Mouse (Mus musculus): ENCODE data around the gene Olfr807. TPM values are rescaled to one million over a fixed set of nuclear protein-coding genes. Genes with fewer than 3 reads are reported as not detected.

The Olfr807 gene
- not detected for total RNA-seq (2023)

DNA sequence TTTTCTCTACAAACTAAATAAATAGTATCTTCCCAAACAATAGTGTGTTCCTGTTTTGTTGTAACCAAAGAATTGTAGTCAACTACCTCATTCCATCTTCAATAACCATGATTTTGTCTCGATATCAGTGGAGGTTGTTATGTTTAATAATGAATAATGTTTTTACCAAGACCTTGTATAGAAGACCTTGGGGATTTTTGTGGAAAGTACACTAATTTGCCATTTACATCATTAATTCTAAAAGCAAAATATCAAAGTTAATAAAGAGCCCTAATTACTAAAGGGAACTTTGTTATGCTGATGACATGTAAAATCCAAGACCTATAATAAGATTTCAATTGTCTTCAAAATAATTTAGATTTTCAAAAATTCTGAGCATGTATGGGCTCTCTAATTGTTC, at the start of gene Olfr807:
Olfr807 (minus strand) TSS at position 101 of the 400 bp plus-strand sequence.

DNA sequence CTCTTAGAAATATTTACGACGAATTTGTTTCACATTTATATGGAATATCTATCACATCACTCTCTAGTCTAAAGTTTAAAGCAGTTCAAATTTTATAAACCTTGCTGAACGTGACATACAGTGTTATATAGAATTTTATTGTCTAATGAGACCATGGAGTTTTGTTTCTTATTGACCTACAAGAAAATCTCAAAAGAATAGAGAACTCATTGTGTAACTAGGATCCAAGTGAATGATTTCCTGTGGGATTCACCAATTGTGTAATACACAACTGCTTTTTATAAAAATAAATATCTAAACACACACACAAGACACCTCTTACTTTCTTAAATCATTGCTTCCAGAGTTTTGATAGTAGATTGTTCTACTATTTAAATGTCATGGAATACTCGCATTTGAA, 46.7 kb upstream of the Olfr807 start, which contains the start of gene Olfr811:
Olfr811 (minus strand) TSS at position 101 of the 400 bp plus-strand sequence.

DNA sequence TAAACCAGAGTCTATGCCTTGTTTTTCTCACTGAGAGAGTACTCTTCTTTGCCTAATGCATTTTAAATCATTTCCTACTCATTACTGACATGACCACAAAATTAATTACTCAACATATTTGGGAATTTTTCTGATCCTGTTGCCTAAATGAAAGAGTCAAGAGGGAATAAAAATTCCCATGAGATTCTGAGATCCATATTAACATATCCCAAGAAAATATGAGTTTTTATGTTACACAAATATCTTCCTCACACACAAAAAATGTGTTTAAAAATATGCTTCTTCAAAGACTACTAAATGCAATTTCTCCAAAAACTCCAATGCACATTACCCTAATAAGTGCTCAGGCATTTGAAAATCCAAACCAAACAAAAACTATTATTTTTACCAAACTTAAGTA, 37.2 kb upstream of the Olfr807 start, which contains the start of gene Olfr810:
Olfr810 (minus strand) TSS at position 101 of the 400 bp plus-strand sequence.

DNA sequence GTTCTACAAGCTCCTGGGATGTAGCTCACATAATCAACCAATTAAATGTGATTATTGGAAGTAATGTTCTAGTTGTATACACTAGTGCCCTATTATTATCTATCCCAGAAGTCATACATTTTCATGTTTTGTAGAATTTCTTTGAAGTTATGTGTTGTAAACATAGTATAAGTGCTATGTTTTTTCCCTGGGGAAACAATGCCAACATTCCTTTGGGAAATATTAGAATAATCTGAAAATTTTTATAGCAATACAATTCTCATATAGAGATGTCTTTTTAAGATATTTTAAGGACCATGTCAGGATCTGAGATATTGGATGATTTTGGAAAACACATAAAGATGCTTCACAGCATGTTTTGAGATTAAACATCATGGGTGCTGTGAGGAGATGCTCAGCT, 16.7 kb upstream of the Olfr807 start, which contains the start of gene Olfr809:
Olfr809 (plus strand) TSS at position 301 of the 400 bp plus-strand sequence.

DNA sequence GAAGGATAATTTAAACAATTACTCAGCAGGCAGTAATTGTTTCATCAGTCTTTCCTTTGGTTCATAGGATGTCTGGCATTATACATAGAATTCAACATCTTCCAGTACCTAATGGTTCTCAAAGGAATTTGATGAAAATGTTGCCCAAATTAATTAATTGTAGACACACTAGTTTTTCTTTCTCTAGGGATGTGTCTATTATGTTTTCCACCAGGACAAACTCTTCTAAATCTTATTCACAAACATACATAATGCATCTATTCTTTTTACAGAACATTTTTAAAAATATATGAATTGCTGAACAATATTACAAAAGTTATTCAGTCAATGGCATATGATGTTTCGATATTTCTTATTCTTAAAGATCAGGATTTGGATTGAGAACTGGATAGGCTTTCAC, 7.6 kb upstream of the Olfr807 start, which contains the start of gene Olfr808:
Olfr808 (plus strand) TSS at position 301 of the 400 bp plus-strand sequence.

DNA sequence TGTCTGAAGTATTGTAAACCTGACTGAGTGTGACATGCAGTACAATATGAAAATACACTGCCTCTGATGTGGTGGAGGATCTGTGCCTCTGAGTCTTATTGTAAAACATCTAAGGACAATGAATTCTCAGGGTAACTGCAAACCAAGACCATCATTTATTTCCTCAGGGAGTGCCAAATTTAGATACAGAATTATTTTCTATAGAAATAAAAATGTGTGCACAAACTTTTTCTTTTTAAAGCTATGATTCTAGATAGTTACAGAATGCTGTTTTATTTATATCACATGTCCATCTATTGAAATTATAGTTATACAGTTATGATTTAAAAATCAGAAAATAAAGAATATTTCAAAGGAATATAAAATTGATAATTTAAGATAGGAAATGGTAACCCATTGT, 15.8 kb downstream of the Olfr807 start, which contains the start of gene Olfr806:
Olfr806 (minus strand) TSS at position 101 of the 400 bp plus-strand sequence.

DNA sequence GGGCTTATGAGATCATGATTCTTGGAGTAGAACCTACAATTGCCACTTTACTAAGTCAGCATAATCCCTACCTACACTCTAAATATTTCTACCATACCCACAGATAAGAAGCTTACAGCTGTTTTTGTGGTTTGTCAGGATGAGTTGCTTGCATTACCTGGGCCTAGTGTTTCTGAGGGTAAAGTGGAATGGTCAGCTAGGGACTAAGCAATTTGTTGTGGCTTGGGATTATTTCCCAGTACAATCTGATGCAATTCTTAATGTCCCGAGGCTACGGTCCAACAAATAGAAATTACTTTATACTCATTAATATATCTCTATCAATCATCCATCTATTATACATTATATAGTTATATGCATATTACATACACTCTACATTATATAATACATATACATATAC, 28.3 kb downstream of the Olfr807 start, which contains the start of gene Olfr805:
Olfr805 (minus strand) TSS at position 101 of the 400 bp plus-strand sequence.

Other genes starting within 250 kb of the Olfr807 start
- gene Olfr791, start 236.0 kb downstream of the Olfr807 start, total RNA-seq (2023) = not detected
- gene Olfr792, start 218.6 kb downstream of the Olfr807 start, total RNA-seq (2023) = not detected
- not detected for gene Olfr794, start 190.1 kb downstream of the Olfr807 start, total RNA-seq (2023)
- gene Olfr796, start 145.2 kb downstream of the Olfr807 start, total RNA-seq (2023) = not detected
- not detected for gene Olfr798, start 129.9 kb downstream of the Olfr807 start, total RNA-seq (2023)
- gene Olfr799, start 120.3 kb downstream of the Olfr807 start, total RNA-seq (2023) = not detected
- not detected for gene Olfr800, start 100.1 kb downstream of the Olfr807 start, total RNA-seq (2023)
- gene Olfr801, start 83.9 kb downstream of the Olfr807 start, total RNA-seq (2023) = not detected
- gene Olfr802, start 69.6 kb downstream of the Olfr807 start, total RNA-seq (2023) = not detected
- not detected for gene Olfr803, start 63.5 kb downstream of the Olfr807 start, total RNA-seq (2023)
- gene Olfr804, start 54.6 kb downstream of the Olfr807 start, total RNA-seq (2023) = not detected
- gene Olfr805, start 28.4 kb downstream of the Olfr807 start, total RNA-seq (2023) = not detected
- gene Olfr806, start 15.9 kb downstream of the Olfr807 start, total RNA-seq (2023) = not detected
- gene Olfr808, start 7.7 kb upstream of the Olfr807 start, total RNA-seq (2023) = not detected
- gene Olfr809, start 16.8 kb upstream of the Olfr807 start, total RNA-seq (2023) = not detected
- gene Olfr810, start 37.1 kb upstream of the Olfr807 start, total RNA-seq (2023) = not detected
- gene Olfr811, start 46.6 kb upstream of the Olfr807 start, total RNA-seq (2023) = not detected
- gene Olfr812, start 88.3 kb upstream of the Olfr807 start, total RNA-seq (2023) = not detected
- not detected for gene Olfr813, start 97.6 kb upstream of the Olfr807 start, total RNA-seq (2023)
- gene Olfr814, start 122.1 kb upstream of the Olfr807 start, total RNA-seq (2023) = not detected
- not detected for gene Olfr815, start 148.1 kb upstream of the Olfr807 start, total RNA-seq (2023)
- gene Olfr816, start 157.8 kb upstream of the Olfr807 start, total RNA-seq (2023) = not detected
- not detected for gene Olfr818, start 191.3 kb upstream of the Olfr807 start, total RNA-seq (2023)
- gene Olfr819, start 209.5 kb upstream of the Olfr807 start, total RNA-seq (2023) = not detected
- gene Olfr247, start 218.3 kb upstream of the Olfr807 start, total RNA-seq (2023) = not detected
- gene Gm10310, start 227.3 kb upstream of the Olfr807 start, total RNA-seq (2023) = not detected